Mouse (Mus musculus) Muller cell, postnatal 12 days (primary cell): ENCODE data around the gene Calhm6.
A peak's percentile ranks its signal among the peaks of the same experiment; 100 is the strongest.

Source experiments
- DNase-seq: peaks from one replicate; pipeline ENCODE4 v3.0.0-alpha.2; 2015; ENCODE audit errors: inconsistent ontology term

Gene Calhm6

DNA sequence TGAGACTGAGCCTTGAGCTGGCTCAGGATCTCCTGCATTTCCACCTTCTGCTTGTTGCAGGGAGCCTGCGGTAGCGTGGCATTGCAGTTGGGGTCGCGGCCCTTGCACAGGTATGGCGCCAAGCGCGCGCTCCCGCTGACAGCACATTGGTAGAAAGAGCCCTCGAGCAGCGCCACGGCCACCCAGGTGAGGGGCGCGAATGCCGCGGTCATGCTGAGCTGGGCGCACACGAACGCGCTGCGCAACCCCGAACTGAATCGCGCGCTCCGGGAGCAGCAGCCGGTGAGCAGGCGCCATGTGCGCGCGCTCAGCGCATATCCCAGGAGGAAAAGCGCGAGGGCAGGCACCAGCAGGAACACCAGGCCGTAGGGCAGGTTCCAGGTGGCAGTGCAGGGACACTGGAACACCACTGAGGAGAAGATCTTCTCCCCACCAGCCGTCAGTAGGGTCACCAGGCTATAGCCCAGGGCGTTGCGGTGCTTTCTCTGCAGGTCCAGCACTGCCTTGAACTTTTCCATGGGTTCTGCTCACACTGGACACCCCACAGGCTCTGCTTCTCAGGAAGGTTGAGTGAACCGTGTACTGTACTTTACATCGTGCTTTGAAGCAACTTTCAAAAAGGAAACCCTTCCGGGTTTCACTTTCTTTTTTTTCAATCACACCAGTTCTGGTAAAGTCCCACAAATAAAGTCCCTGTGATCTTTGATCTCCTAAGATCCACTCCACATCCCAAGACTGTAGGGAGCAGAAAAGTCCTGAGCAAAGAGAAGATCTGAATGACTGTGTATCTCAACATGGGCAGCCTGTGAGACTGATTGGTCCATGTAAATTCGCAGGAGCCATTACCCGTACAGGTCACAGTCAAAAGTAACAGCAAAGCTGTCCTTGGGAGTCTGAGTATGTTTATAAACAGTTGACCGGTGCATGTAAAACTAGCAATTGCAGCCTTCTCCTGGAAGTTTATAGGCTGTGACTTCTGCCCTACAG lies at the start of gene Calhm6:
Calhm6 (minus strand) TSS at position 593 of the 987 bp plus-strand sequence.
- peak; percentile 20 for DNase-seq

DNA sequence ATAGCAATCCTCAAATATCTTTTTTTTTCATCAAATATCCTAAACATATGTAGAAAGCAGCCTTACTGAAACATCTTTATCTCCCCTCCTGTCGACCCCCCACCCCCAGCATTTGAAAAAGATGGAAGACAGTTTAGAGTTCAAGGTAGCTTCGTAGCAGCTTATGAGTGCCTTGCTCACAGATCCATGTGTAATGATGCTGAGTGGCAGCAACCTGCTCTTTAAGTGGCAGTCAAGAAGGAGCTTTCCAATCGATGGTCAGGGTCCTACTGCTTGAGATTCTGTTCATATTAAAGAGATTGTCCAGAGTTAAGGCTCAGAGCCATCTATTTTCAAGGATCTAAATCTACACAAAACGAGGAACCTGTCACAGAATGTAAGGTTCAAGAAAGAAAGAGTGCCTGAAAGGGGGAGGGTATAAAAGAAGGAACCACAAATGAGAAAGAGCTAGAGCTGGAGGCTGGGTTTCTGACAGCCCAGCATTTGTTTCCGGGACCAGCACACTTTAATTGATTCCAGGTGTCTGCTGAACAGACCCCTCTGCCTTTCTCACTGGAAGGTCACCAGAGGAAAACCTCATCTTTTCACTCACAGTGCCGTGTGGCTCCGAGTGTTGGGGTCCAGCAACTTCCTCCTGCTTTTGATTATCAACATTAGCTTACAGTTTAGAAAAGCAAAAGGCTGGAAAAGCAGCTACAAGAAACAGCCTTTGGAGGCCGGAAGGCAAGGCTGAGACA lies 48.3 kb upstream of the Calhm6 start:
- DNase-seq, result no peak

DNA sequence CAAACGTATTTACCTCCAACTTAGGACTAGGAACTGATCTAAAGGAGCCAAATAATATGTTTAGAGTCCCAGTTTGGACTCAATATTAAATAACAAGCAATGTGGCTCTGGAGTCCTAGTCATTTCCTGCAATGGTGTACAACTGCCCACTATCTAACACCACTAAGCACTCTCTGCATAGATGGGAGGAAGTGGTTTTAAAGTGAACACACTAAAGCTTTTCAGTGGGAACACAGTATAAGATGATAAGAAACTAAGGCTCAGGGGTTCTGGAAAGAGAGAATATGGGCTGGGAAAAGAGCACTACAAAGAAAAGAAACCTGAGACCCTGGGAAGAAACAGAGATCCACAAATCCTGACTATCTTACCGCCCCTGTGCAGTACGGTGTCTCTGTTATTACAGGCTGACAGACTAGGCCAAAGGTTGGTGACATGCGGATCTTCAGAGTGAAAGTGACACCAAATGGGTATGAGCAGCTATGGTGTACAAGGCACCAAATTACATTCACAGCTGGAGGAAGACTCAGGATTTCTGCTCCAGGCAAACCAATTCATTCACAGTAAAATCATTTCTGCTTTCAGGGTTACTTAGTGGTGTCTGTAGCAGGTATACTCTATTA lies 45.0 kb upstream of the Calhm6 start:
- no peak for DNase-seq

DNA sequence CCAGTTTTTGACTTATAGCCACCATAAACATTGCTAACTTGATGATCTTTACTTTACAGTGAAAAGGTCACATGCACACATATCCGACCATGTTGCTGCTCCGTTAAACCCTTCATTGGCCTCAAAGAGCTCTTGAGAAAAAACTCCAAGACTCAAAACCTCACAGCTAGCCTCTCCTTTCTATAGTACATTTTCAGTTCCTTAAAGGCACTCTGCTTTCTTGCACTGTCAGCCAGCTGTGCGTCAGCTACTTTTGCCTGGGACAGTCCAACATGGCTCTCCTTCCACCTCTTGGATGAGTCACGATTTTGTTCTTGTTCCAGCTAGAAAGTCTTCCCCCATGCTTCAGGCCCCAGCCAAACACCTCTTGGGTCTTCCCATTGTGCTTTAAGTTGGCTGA lies 43.9 kb upstream of the Calhm6 start:
- no peak for DNase-seq

DNA sequence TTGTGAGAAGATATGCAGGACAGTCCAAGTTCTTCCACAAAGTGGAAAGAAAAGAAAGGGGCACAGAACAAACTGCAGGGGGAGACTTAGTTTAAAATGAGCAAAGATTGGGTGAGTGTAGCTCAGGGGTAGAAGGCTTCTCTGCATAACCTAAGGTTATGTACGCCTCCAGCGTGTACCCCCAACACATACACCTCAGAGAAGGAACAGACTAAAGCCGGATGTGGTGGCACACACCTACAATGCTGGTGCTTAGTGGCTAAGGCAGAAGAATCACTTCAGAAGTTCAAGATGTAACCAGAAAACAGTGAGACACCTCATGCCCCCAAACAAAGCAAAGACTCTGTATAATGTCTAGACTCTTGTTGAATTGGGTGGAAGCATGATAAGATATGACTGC lies 43.4 kb upstream of the Calhm6 start:
- DNase-seq, result no peak

DNA sequence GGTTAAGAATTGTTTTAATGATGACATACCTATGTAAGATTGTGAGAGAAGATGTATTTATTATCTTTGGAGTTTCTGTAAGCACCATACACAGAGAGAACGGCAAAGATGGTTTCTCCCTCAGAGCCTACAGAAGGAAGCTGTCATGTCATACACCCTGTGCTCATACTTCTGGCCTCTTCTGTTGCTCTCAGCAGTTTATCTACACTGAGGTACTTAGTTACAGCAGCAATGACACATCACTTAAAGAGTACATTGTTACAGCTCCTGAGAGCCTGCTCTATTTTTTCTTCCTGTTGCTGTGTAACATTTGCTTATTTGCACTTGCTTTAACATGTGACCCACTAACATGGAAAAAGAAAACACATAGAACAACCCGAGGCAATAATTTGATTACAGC lies 39.2 kb upstream of the Calhm6 start:
- no peak for DNase-seq

DNA sequence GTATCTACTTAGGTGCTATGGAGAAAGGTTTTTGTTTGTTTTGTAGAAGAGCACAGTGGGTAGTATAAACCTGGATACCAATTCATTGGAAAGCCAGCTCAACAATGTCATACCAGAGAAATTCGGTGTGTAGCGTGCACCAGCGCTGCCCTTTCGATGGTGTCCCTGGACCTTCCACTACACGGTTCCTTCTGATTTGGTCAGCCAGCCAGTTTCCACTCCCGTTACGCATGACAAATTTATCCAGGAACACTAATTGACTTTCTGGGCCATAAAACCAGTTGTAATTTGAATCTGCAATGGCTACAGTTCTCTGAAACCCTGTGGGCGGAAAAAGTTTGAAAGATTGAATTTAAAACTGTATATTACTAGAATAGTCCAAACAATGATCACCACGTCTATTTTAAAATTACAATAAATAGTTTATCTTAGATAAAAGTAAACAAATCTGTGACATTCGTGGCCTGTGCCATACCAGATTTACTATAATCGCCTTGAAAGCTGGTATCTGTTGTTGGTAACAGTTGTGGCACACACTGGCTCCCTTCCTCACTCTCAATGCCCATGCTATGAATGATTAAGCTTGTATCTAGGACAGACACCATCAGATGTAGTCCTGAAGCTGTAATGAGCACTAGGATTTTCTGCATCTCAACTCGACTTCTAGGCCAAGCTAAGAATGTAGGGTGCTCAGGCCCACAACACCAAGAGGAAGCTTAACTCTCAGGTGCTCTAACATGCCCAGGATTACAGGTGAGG lies 28.2 kb upstream of the Calhm6 start:
- no peak for DNase-seq

DNA sequence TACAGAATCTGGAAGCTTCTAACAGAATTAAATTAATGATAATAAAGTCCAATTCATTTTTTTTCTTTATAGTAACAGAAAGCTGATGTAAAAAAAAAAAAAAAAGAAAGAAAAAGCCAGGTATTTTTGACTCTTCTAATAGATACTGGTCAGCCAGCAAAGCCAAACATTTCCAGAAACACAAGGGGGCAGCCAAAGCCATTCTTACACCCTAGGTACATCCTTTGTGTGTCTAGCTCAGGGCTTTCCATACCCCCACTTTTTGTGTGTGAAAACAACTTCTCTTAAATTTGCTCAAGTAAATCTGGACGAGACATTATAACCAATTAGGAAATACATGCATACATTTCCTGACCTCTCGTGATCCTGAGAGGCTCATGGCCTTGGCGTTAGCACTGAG lies 24.0 kb upstream of the Calhm6 start:
- no peak for DNase-seq

DNA sequence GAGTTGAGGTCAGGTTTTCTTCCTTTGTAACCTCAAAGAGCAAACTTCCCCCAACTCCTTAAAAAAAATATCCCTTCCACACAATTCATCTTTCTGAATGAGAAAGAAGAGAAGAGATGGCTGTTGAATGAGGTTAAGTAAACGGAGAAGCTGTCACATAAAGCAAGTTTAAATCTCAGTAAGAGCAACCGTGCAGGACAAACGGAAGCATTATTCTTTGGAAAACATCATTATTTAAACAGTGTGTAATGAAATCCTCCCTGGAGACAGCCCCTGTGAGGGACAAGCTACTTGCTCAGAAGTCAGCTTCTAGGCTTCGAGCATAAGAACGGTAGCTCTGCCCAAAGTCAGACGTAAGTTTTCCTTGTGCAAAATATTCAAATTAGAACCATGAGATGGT lies 22.7 kb upstream of the Calhm6 start:
- DNase-seq, result no peak

DNA sequence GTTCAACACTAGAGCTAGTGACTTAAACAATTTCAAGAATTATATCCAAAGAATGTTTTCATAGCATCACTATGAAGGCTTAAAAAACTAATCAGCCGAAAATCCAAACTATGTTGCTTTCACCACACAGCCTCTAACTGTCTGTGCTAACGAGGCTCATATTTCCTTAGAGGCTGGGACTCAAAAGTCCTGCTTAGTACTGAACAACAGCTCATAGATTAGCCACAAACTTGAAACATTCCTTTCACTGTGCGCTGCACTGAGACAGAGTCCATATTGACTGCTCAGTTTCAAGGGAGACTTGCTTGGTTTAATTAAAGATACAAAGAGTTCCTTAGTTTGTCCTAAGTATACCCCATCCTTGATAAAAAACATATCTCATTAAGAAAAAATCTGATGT lies 22.0 kb upstream of the Calhm6 start:
- peak; percentile 81 for DNase-seq

DNA sequence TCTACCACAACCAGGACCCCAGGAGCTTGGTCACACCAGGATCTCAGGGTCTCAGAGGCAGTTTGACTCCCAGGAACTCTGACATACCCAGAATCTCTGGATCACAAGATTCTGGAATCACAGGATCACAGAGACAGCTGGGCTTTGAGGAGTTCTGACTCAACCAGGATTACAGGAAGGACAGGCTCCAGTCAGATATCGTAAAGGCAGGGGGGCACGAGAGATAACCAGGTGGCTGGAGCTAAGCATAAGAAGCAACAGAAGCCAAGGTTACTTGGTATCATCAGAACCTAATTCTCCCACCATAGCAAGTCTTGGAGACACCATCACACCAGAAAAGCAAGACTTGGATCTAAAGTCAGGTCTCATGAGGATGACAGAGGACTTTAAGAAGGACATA lies 13.9 kb upstream of the Calhm6 start:
- no peak for DNase-seq

DNA sequence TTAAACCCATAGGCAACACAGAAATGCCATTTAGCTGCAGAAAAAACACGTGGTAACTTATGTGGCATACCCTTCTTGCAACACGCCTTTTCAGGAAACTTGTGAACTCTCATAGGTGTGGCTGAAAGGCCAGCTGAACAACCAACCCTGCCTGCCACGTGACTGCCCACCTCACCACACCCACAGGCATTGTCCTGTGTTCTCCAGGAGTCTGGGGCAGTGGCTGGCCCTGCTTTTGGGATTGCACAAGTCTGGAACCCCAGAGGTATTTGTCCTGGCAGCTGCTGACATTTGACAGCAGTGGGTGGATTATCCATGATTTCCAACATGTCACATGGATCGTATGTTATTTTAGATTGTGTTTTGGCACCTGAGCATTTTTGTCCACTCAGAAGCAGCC lies 12.0 kb upstream of the Calhm6 start:
- DNase-seq, result no peak

DNA sequence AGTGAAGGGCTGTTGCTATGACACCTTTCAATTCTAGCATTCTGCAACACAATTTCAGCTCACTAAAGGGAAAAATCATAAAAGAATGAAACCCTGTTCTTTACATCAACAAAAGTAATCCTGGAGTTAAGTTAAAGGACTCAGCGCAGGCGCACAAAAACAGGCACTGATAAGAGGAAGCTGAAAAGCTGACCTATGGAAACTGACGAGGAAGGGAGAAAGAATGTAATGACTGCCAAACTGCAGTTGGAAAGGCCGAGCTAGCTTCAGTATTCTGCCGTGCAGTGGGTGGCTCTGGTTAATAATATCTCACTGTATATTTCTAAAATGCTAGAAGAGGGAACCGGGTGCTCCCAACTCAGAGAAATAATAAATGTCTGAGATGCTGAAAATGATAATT lies 10.2 kb upstream of the Calhm6 start:
- no peak for DNase-seq

DNA sequence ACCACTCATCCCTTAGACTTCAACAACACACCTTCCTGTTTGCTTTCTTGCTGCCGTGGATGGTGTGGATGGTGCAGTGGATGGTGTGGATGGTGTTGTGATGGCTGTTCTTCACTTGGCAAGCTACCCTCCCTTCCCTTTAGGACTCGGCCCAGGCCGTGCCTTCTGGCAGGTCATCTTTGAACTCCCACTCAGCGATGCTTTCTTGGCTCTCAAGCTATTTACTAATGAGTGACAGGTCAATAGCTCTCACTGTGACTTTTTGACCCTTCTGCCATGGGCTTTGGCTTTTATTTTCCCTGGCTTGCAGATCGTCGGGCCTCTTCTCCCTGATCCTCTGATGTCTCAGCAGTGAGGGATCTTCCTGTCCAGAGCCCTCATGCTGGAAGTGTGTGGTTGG lies 8.6 kb upstream of the Calhm6 start:
- no peak for DNase-seq

DNA sequence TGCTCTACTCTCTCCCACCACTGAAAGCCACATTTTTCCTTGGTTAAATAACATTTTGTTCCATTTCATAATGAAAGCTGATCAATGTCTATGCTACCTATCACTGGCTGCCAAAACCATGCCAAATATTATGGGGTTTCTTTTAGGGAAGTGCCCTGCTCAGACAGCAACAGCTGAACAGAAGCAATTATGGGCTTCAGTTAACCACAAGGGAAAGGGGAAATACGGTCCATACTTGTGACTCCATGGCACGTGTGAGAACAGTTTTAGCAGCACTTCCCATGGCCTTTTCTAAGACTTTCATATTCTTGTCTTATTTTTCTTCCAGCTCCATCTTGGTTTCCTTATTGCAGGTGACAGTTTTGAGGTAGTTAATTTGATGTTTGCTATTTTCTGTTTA lies 3.6 kb upstream of the Calhm6 start:
- DNase-seq, result no peak

DNA sequence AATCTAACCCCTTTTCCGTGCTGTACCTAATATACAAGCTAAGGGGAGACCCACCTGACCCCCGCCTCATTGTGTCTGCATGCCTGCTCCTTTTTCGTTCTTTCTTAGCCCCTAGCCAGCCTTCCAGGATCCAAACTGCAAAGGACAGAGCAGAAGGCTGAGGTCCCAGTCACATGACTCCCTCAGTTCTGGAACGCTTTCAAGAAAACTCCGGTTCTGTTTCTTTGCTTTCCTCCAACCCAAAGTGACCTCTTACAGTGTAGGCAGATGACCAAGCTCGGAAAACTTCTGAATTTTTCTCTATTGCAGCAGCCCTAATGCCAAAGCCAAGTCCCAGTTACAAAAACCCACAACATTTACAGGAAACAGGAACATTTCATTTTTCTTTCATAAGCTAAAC lies 607 bp upstream of the Calhm6 start:
- no peak for DNase-seq

DNA sequence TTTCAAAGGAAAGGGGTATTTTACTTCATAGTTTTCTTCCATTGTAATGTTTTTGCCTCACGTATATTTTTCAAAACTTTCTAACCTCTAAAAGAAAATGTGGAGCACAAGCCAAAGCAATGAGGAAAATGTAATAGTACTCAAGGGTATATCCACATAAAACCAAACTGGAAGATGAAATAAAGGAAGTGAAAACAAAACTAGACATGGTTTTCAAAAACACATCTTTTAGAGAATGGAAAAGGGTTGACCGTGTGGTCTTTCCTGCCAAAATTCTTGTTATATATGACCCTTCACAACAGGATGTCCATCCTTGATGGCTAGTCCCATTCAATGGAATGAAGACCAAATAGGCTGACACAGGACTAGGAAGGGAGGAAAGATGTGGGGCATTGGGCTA lies 9.4 kb downstream of the Calhm6 start:
- no peak for DNase-seq

DNA sequence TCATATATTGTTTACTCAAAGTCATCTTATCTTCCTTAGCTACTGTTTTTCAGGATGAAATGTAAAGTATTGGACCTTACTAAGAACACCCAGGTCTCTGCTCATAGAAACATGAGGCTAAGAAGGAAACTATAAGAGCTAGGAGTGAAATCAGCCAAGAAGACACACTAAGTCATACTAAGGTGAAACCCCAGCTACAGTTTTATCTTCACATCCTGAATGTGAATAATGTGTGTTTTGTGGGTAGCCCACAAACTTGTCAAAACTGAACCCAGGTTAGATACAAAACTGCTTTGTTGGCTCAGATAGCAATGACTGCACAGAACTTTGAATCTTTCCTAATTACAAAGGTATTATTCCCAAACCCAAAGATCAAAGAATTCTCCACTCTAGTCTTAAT lies 10.0 kb downstream of the Calhm6 start:
- no peak for DNase-seq

DNA sequence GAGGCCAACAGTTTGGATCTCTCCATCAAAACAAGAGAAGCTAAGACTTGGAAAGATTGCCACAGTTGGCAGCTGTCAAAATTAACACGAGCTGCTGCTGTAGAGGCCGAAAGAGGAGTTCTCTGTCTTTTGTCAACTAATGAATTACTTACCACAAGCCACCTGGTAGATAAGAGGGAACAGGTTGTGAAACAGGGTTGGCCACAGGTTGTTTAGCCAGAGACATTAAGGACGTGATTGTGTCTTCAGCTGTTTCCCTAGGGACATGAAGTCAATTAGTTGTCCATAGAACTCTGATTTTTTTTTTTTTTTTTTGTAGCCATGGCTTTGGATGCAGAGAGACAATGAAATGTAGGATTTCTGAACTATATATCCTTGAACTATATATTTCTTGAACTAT lies 10.7 kb downstream of the Calhm6 start:
- no peak for DNase-seq

DNA sequence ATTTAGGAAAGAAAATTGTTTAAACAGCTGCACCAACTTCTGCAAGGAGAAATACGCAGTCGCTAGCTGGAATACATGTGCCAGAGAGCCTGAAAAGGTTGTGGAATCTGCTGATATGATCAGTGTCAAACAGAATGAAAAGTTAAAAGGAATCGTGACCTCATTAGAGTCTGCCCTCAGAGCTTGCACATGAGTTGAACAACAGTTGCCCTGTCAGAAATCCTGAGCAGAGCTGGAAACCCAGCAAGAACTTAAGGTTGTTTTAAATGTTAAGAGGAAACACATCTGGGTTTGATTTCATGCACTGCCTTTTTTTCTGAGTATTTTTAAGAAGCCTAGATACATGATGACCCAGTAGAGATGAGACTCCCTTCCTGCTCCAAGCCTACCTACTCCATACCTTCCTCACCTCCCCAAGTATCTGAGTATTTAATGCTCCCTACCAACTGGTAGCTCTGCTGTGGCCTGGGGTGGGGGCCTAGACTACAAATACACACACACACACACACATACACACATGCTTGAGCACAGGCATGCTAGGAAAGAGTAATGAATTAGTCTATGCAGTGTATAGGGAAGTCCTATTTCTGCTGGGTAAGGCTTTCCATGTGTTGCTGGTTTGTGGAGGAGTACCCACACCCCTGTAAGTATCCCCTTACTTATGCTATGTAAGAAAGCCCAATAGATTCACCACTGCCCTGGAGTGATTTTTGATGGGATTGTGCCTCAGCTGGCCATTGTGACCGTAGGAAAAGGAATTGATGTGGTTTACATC lies 15.6 kb downstream of the Calhm6 start:
- DNase-seq, result no peak

DNA sequence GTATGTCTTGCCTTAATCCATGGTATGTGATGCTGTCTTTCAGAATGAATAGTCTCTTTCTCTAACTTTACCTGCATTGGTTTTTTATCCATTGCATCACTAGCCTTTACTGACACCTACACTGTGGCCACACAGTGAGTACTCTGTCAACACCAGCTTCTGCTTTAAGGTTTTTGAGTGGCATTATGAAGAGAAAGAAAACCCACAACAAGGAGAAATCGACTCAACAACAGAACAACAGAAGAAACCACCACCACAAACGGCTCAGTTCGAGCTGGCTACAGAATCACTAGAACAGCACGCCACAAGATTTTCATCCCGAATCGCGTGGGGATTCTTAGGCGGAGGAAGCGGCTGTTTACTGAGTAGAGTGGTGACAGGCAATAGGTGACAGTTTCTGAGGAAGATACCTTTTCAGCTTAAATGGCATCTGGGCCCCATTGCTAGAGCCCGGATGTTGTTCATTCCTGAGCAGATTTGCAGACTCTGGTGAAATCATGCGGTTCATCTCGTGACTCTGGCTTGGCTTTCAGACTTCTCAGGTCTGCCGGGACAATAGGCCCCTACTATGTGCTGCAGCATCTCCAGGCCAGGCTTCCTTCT lies 16.8 kb downstream of the Calhm6 start:
- no peak for DNase-seq
